Mouse (Mus musculus) ES-Bruce4 (cell line): Measurements from ENCODE around the gene Aldh8a1.

Source experiments
- CTCF ChIP-seq: IDR thresholded peaks from one replicate; pipeline ENCODE4 v1.8.1; 2011; ENCODE audit warnings: low read depth, low read length
- POLR2A ChIP-seq: IDR thresholded peaks from one replicate; pipeline ENCODE4 v1.8.1; 2011; ENCODE audit warnings: low read length; ENCODE audit not compliant: insufficient read depth

- TF ChIP-seq CTCF, result no peak
- TF ChIP-seq POLR2A, result no peak
These were observed 64.6 kb downstream of the Aldh8a1 start for GRCm38 (mm10) chr10:21441690-21442089.
